Mouse (Mus musculus): Measurements from ENCODE around the gene Zfp93.

- no peak for TF ChIP-seq CTCF (IDR thresholded peaks at IDR 0.05)
- TF ChIP-seq EP300 (IDR thresholded peaks at IDR 0.05): no peak
These were observed 17.4 kb downstream of the Zfp93 start for GRCm38 (mm10) chr7:24287670-24288069.
